Mouse (Mus musculus) kidney, postnatal 25 days (tissue): ENCODE measurements around the gene Chml.

Experiments used
- DNase-seq, 2 experiments: peaks; one replicate each; pipeline ENCODE4 v3.0.0; 2021; ENCODE audit warnings: mixed read lengths in 2 of 2

Gene Chml

DNA sequence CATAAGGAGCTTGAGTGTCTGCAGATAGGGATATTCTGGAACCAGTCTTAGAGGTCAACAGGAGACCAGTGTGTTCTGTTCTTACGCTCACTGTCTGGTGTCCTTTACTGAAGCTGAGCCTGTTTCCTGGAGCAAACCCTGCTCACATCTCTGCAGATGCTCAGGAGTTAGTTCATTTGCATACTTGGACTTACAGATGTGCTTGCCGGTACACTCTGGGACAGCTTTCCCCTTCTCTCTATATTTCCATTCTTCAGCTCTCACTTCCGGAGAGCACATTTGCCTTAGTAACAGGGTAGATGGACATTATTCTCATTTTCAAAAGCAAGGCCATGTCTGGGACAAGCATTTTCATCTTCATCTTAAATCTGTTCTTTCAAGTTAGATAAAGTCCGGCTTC lies 44.1 kb downstream of the Chml start:
- DNase-seq = no peak

DNA sequence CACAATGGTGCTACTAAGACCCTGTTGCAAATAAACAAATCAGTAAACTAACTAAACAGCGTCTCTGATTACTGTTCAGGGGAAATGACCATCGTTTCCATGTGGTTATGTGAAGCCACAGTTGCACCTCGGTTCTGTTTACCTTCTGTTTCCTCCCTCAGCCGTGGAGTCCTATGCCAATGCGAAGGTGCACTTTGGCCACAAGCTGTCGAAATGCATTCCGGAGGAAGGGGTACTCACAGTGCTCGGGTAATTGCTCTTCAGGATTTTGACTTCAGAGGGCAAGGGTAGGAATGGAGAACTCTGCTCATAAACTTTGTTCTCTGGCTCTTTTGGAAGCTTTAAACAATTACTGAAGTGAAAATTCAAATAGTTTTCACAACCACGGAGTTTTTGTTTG lies 45.7 kb downstream of the Chml start:
- DNase-seq = peak; percentile 66 to 83

DNA sequence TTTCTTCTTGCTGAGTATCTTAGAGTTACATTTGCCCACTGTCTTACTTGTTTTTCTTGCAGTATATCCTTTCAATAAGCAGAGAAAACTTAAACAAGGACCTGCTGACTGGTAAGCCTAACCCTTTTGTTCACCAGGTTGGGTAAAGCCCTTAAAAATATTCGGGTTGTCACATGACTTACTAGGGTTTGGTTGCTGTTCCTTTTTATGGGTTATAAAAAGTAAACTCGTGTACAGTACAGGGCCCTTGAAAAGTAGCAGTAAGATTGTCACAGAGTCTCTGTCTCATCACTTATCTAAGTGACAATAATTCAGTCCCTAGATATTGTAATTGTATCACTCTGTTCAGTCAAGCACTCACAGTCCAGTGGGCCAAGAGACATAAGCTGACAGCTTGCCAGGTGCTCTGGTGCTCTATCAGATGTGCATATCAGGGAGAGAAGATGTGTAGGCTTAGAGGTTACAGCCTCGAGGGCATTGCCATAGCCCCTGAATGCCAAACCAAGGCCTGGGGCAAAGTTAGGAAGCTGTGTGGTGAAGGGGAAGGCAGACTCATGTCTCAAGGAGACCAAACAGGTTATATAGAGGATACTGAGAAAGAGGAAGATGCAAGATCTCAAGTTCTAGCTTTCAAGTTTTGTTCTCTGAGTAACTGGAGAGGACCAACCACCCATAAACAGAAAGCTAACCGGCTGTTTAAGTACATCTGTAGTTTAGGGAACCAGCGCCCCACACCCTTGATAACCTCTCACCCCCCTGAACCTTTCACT lies 49.0 kb downstream of the Chml start:
- no peak for DNase-seq

GRCm38 (mm10) chr1:175640435-175641150 lies 52.1 kb downstream of the Chml start:
- DNase-seq = no peak

- DNase-seq = no peak
These were observed 53.6 kb downstream of the Chml start for GRCm38 (mm10) chr1:175639072-175639471.

DNA sequence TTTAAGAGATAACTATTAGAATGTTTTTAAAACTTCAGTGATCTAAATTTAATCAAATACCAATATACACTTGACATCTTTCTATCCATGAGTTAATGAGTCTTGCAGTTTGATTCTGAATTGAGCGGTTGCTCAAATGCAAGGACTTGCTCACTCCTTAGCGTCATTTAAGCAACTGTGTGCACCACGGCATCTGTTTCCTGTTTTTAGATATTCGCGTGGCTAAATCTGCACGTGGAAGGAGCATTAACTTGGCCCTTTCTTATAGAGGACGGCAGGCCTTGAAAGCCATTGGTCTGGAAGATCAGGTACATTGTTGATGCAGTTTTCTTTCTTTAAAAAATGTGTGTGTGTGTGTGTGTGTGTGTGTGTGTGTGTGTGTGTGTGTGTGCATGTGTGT lies 55.0 kb downstream of the Chml start:
- no peak for DNase-seq

GRCm38 (mm10) chr1:175632470-175632869 lies 60.2 kb downstream of the Chml start:
- no peak for DNase-seq
